Mouse (Mus musculus): Measurements from ENCODE around the gene Kmo. TPM values are rescaled to one million over a fixed set of nuclear protein-coding genes. Genes with fewer than 3 reads are reported as not detected.

Kmo gene
- polyA plus RNA-seq, 1 experiment from 2014 or later: 0.51 TPM

- Histone ChIP-seq H3K27ac (no peak overlapping the region), H3K27me3 (no peaks in the 10 kb centered on the region), H3K9me3 (no peaks in the 10 kb centered on the region), H3K4me2 (replicated peaks) (no peak overlapping the region), H3K9ac (no peak overlapping the region), H3K4me1 (no peaks in the 10 kb centered on the region), H3K36me3 (no peaks in the 10 kb centered on the region), H3K4me3 (no peak overlapping the region)
- no peak for ATAC-seq (ENCODE audit: insufficient number of reproducible peaks, insufficient read depth, low FRiP score, low TSS enrichment)
- 73% methylated on average over 4 of the region's 4 CpGs for WGBS
These were observed 81.0 kb downstream of the Kmo start for GRCm38 (mm10) chr1:175701145-175701544.

- Histone ChIP-seq H3K9ac (no peak overlapping the region), H3K4me3 (no peak overlapping the region), H3K27ac (no peak overlapping the region), H3K9me3 (no peaks in the 10 kb centered on the region), H3K36me3 (no peaks in the 10 kb centered on the region), H3K4me2 (replicated peaks) (no peak overlapping the region), H3K27me3 (no peaks in the 10 kb centered on the region), H3K4me1 (no peaks in the 10 kb centered on the region)
- no peak for ATAC-seq (ENCODE audit: insufficient number of reproducible peaks, insufficient read depth, low FRiP score, low TSS enrichment)
- 67% methylated on average over 5 of the region's 5 CpGs for WGBS
These were observed 87.4 kb downstream of the Kmo start for GRCm38 (mm10) chr1:175707599-175707998.

DNA sequence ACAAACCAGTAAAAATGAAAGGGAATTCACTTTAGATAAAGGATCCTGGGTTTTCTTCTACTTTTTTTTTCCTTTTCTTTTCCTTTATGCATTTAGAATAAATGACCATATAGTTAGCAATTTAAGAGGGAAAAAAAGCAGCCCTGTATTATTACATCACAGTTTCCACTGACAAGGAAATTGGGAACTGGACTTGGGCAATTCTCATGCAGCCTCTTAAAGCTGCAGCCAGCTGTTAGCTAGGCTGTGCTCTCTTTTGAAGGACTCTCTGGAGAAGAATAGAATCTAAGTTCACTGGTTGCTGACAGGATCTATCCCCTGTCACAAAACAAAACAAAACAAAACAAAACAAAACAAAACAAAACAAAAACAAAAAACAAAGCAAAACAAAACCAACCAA lies 87.8 kb downstream of the Kmo start:
- Histone ChIP-seq H3K36me3 (no peaks in the 10 kb centered on the region), H3K9ac (no peak overlapping the region), H3K4me3 (no peak overlapping the region), H3K9me3 (no peaks in the 10 kb centered on the region), H3K27ac (no peak overlapping the region), H3K4me1 (no peaks in the 10 kb centered on the region), H3K4me2 (replicated peaks) (no peak overlapping the region), H3K27me3 (no peaks in the 10 kb centered on the region)
- ATAC-seq (ENCODE audit: insufficient number of reproducible peaks, insufficient read depth, low FRiP score, low TSS enrichment): no peak

Other genes starting within 250 kb of the Kmo start
- gene Rgs7, start 127.9 kb upstream of the Kmo start, polyA plus RNA-seq (2016; fragmentation: Nextera tagmentation; extraction: Ambion mirVana): 2.3 and 2.4 TPM in 2 replicates
- 89.0 and 101 TPM in 2 replicates for gene Fh1, start 5.3 kb downstream of the Kmo start, polyA plus RNA-seq (2016; fragmentation: Nextera tagmentation; extraction: Ambion mirVana)
- gene Opn3, start 72.4 kb downstream of the Kmo start, polyA plus RNA-seq (2016; fragmentation: Nextera tagmentation; extraction: Ambion mirVana): 8.2 and 9.4 TPM in 2 replicates
- 3.4 and 3.8 TPM in 2 replicates for gene Chml, start 72.5 kb downstream of the Kmo start, polyA plus RNA-seq (2016; fragmentation: Nextera tagmentation; extraction: Ambion mirVana)
- gene Wdr64, start 78.2 kb downstream of the Kmo start, polyA plus RNA-seq (2016; fragmentation: Nextera tagmentation; extraction: Ambion mirVana): not detected in 2 replicates